Mouse (Mus musculus) stomach, embryonic 15.5 days (tissue): ENCODE results near the gene Lcn2. TPM values are rescaled to one million over a fixed set of nuclear protein-coding genes. Genes with fewer than 3 reads are reported as not detected.

Experiments
- ATAC-seq: fragments of 200-750 bp; cut with Nextera tagmentation; 2 replicates; pipeline ENCODE4 v1.8.0; 2017; ENCODE audit warnings: low read depth, moderate number of reproducible peaks, moderate TSS enrichment; ENCODE audit not compliant: insufficient read depth, low FRiP score
- H3K27ac ChIP-seq: fragments of 300-500 bp; sonication (generic); 2 replicates; pipeline ENCODE4 v1.5.1; 2015; ENCODE audit warnings: mild to moderate bottlenecking, inconsistent platforms
- H3K27me3 ChIP-seq: fragments of 300-500 bp; sonication (generic); replicated peaks from 2 replicates; pipeline ENCODE4 v1.6.1; 2015; ENCODE audit warnings: inconsistent platforms
- H3K36me3 ChIP-seq: fragments of 300-500 bp; sonication (generic); 2 replicates; pipeline ENCODE4 v1.6.1; 2015; ENCODE audit warnings: inconsistent platforms
- H3K4me1 ChIP-seq: fragments of 300-500 bp; sonication (generic); 2 replicates; pipeline ENCODE4 v1.6.1; 2015; ENCODE audit warnings: inconsistent platforms
- H3K4me2 ChIP-seq: fragments of 300-500 bp; sonication (generic); 2 replicates; pipeline ENCODE4 v1.6.1; 2015; ENCODE audit warnings: mild to moderate bottlenecking, inconsistent platforms
- H3K4me3 ChIP-seq: fragments of 300-500 bp; sonication (generic); replicated peaks from 2 replicates; pipeline ENCODE4 v1.5.1; 2015; ENCODE audit warnings: inconsistent platforms
- H3K9ac ChIP-seq: fragments of 300-500 bp; sonication (generic); 2 replicates; pipeline ENCODE4 v1.6.1; 2015; ENCODE audit warnings: inconsistent platforms
- H3K9me3 ChIP-seq: fragments of 300-500 bp; sonication (generic); 2 replicates; pipeline ENCODE4 v1.6.1; 2016; ENCODE audit warnings: inconsistent platforms
- WGBS: fragments of 180-500 bp; shearing (Covaris S2); methylation state at CpG from one replicate; pipeline ENCODE4 v1.1.7; 2015; 5-methylcytosine and 5-hydroxymethylcytosine counted together
- polyA plus RNA-seq: library from polyadenylated mRNA; unstranded; fragments of >200 nt; fragmentation: Nextera tagmentation; extraction: Ambion mirVana; gene quantifications from 2 replicates; pipeline ENCODE4 v1.2.1, GENCODE M21; 2015

Lcn2 gene
- polyA plus RNA-seq, 1 experiment from 2014 or later, result 30.7 TPM

DNA sequence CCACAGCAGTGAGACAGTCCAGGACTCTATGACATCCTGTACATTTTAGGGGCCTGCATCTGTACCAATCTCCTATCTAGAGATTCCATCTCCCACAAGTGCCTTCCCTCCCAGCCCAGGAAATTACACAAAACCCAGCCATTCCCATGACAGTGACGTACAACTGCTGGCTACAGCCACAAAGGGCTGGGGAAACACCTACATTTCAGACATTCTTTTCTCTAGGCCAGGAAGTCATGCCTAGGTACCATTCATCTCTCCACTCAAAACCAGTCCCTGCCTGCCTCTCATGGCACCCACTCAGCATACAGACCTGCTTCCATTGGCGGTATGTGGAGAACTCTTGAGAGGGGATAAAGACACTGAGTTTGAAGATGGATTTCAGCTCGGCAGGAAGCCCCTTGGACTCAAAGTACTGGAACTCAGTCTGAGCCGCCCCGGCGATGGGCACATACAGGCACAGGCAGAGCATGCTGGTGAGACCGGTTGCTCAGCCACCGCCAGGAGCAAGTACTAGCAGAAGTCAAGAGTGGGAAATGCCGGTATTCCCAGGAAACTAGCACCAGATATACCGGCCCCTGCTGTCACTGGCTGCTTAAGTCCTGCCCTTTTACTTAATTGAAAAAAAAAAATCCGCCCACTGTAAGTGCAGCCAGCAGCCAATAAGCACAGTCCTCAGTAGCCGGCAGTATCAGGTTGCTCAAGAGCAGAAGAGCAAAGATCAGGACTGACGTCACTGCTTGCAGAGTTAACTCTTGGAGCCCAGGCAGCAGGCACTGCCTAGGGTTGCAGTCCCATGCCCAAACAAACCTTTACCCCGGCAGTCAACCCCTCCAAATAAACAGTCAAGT, 35.7 kb upstream of the Lcn2 start:
- Histone ChIP-seq H3K27ac (peak overlapping the region; percentile 93), H3K4me2 (peak overlapping the region; percentile 80), H3K9ac (no peak overlapping the region), H3K36me3 (peaks cover 22% of the 10 kb centered on the region), H3K4me3 (peak overlapping the region; percentile 43), H3K9me3 (no peaks in the 10 kb centered on the region), H3K27me3 (no peaks in the 10 kb centered on the region), H3K4me1 (peaks cover 45% of the 10 kb centered on the region)
- WGBS, result 2% methylated on average over 14 of the region's 14 CpGs
- ATAC-seq, result peak; percentile 85

DNA sequence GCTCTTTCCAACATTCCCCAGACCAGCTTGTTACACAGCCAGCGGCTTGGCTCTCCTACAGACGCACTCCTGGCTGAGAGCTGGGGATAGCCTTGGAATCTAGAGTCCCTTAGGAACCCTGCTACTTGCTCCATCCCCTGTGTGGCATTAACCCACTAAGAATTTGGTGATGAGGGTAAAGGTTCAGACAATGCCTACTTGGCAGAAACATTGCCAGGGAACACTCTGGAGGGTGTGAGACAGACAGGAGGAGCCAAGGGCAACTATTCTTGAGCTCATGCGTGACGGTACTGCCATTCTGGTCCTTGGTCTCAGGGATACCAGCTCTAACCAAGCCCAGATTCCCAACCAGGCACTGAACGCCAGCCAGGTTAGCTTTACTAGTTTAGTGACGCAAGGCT, 33.8 kb upstream of the Lcn2 start:
- no peak overlapping the region for H3K4me2 ChIP-seq
- no peak overlapping the region for H3K4me3 ChIP-seq
- no peak overlapping the region for H3K27ac ChIP-seq
- peaks cover 40% of the 10 kb centered on the region for H3K36me3 ChIP-seq
- WGBS, result 95% methylated on average over 6 of the region's 6 CpGs
- no peaks in the 10 kb centered on the region for H3K9me3 ChIP-seq
- no peak for ATAC-seq
- no peak overlapping the region for H3K9ac ChIP-seq
- H3K27me3 ChIP-seq, result no peaks in the 10 kb centered on the region
- H3K4me1 ChIP-seq, result peaks cover 31% of the 10 kb centered on the region

GRCm38 (mm10) chr2:32420647-32421046, 32.6 kb upstream of the Lcn2 start:
- Histone ChIP-seq H3K4me3 (no peak overlapping the region), H3K27ac (no peak overlapping the region), H3K4me1 (peaks cover 31% of the 10 kb centered on the region), H3K9ac (no peak overlapping the region), H3K36me3 (peaks cover 50% of the 10 kb centered on the region), H3K27me3 (no peaks in the 10 kb centered on the region), H3K9me3 (no peaks in the 10 kb centered on the region), H3K4me2 (no peak overlapping the region)
- ATAC-seq, result no peak
- 83% methylated on average over 6 of the region's 6 CpGs for WGBS

- Histone ChIP-seq H3K4me2 (no peak overlapping the region), H3K4me1 (peaks cover 27% of the 10 kb centered on the region), H3K27me3 (no peaks in the 10 kb centered on the region), H3K9me3 (no peaks in the 10 kb centered on the region), H3K4me3 (no peak overlapping the region), H3K36me3 (peaks cover 55% of the 10 kb centered on the region), H3K27ac (no peak overlapping the region), H3K9ac (no peak overlapping the region)
- ATAC-seq, result no peak
- WGBS, result 87% methylated on average over 12 of the region's 12 CpGs
Observed at GRCm38 (mm10) chr2:32420066-32420608, 32.1 kb upstream of the Lcn2 start.

- Histone ChIP-seq H3K4me3 (no peak overlapping the region), H3K9me3 (no peaks in the 10 kb centered on the region), H3K4me2 (no peak overlapping the region), H3K4me1 (peaks cover 19% of the 10 kb centered on the region), H3K27me3 (no peaks in the 10 kb centered on the region), H3K27ac (no peak overlapping the region), H3K9ac (no peak overlapping the region), H3K36me3 (peaks cover 55% of the 10 kb centered on the region)
- ATAC-seq, result no peak
- WGBS, result 86% methylated on average over 3 of the region's 3 CpGs
Observed at GRCm38 (mm10) chr2:32419359-32419758, 31.3 kb upstream of the Lcn2 start.

DNA sequence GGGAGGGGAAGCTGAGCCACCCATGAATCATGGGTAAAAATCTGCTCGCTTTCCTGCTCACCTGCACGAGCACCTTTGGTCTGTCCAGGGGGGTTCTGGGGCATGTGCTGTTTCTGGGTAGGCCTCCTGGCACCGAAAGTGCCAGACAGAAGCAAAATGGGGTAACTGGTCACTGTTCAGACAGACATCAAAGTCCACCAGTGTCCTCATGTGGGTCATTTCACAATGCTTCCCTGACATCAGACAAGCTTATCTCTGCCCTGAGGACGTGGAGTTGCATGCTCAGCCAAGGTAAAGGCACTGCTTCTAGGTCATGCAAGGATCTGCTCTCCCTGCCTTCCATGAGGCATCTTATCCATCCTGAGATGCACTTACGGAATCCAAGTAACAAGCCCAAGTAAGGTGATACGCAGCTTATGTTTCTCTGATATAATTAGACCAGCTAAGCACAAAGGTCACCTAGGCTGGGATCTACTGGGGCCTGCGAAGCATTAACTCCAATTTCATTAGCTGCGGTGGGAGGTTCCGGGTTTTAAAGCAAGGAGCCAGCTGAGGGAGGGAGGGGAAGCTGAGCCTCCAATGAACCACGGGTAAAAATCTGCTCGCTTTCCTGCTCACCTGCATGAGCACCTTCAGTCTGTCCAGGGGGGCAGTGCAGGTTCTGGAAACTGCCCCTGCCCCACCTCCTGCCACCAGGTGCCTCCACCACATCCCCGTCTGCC, 30.5 kb upstream of the Lcn2 start:
- Histone ChIP-seq H3K4me2 (no peak overlapping the region), H3K4me3 (no peak overlapping the region), H3K27me3 (no peaks in the 10 kb centered on the region), H3K27ac (no peak overlapping the region), H3K9me3 (no peaks in the 10 kb centered on the region), H3K36me3 (peaks cover 58% of the 10 kb centered on the region), H3K9ac (no peak overlapping the region), H3K4me1 (peaks cover 12% of the 10 kb centered on the region)
- ATAC-seq, result no peak
- 71% methylated on average over 12 of the region's 12 CpGs for WGBS

DNA sequence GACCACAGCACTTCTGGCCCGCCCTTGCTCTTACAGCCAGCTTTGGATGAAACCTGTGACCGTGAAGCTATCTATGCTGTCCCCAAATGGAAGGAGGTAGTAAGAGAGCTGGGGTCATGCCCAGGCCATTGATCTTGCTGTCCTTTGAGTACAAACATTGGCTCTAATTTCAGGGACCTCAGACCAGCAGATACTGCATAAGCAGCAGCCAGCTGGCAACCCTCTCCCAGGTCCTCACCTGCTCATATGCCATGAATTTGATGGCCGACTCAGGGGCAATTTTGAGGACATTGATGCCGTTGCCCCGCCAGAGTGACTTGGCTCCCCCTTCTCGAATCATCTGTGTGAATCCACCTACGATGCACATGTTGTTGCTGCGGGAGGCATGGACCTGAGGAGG, 29.4 kb upstream of the Lcn2 start:
- no peak overlapping the region for H3K4me3 ChIP-seq
- peaks cover 58% of the 10 kb centered on the region for H3K36me3 ChIP-seq
- 71% methylated on average over 8 of the region's 8 CpGs for WGBS
- no peak overlapping the region for H3K9ac ChIP-seq
- no peak overlapping the region for H3K27ac ChIP-seq
- H3K9me3 ChIP-seq, result no peaks in the 10 kb centered on the region
- no peak overlapping the region for H3K4me2 ChIP-seq
- no peak for ATAC-seq
- 0 out of 2 replicates have a peak, but pooled peaks cover 1% of the 10 kb centered on the region for H3K4me1 ChIP-seq
- no peaks in the 10 kb centered on the region for H3K27me3 ChIP-seq

DNA sequence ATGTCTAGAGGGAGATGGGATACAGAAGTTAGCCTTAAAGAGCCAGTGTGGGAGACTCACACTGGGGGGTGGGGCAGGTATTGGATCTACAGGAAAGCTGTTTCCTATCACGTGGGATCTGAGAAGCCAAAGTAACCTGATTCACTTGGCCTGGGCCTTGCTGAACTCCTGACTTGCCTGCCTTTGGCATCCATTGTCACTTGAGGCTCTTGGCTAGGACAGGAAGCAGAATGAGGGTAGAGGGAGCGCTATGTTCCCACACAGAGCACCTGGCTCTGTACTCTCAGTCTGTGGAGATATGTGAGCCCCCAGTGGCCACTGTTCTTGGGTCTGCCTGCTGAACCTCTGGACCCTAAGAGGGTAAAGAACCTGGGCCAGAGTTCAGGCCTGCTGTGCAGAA, 28.5 kb upstream of the Lcn2 start:
- H3K36me3 ChIP-seq, result peaks cover 58% of the 10 kb centered on the region
- H3K4me1 ChIP-seq, result no peaks in the 10 kb centered on the region
- no peaks in the 10 kb centered on the region for H3K27me3 ChIP-seq
- ATAC-seq, result no peak; the same call in 1 of the 2 replicates
- H3K4me3 ChIP-seq, result no peak overlapping the region
- WGBS, result 86% methylated on average over 2 of the region's 2 CpGs
- H3K9me3 ChIP-seq, result no peaks in the 10 kb centered on the region
- H3K27ac ChIP-seq, result no peak overlapping the region
- no peak overlapping the region for H3K4me2 ChIP-seq
- no peak overlapping the region for H3K9ac ChIP-seq

- Histone ChIP-seq H3K4me2 (no peak overlapping the region), H3K36me3 (peaks cover 53% of the 10 kb centered on the region)
- whole genome bisulfite sequencing, result 93% methylated on average over 12 of the region's 12 CpGs
Observed at GRCm38 (mm10) chr2:32415801-32416200, 27.7 kb upstream of the Lcn2 start.

DNA sequence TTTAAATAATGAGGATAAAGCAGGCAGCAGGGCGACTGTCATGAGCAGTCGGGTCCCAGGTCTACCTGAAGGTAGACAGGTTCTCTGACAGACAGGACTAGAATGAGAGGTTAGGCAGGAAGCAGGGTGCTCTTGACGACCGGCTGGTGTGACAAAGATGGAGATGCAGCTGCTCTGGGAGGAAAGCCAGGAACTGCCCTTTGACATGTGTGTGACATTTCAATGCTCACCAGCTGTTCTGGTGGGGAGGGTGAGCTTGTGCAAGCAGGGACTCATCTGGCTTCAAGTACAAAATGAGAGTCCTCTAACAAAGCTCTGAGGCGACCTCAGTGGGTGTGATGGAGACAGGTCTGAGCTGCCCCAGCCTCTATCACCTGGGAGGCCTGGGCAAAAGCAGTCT, 25.9 kb upstream of the Lcn2 start:
- H3K36me3 ChIP-seq, result peaks cover 38% of the 10 kb centered on the region
- 42% methylated on average over 5 of the region's 5 CpGs for WGBS

More at GRCm38 (mm10) chr2:32415801-32416200, 27.7 kb upstream of the Lcn2 start:
- Histone ChIP-seq H3K27me3 (no peaks in the 10 kb centered on the region), H3K27ac (no peak overlapping the region), H3K9me3 (no peaks in the 10 kb centered on the region), H3K4me1 (no peaks in the 10 kb centered on the region), H3K4me3 (no peak overlapping the region), H3K9ac (no peak overlapping the region)
- no peak for ATAC-seq

DNA sequence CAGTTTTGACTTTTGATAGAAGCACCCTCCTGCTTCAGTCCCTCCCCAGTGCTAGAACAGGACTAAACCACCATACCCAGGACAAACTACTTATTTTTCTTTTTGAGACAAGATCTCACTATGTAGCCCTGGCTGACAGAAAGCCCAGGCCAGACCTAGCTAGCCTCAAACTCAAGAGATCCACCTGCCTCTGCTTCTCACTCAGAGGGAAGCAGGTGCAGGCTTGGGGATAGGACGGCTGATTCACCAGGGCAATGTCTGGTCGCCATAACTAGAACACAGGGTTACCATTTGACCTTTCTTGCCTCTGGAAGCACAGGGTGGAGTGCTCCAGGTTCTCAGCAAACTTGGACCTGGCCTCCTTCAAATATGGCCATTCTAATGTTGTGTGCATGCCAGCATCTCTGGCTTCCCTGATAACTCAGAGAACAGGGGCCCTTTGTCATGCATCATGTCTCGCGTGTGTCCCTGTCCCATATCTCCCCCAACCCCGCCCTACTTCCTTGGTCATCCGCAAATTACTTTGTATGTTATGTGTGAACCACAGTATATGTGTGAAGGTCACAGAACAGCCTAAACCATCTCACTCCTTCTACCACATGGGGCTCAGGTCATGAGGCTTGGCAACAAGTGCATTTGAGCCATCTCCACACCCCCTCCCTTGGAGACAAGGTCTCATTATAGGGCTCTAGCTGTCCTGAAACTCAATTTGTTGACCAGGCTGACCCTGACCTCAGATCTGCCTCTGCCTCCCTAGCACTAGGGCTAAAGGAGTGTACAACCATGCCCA, 24.9 kb upstream of the Lcn2 start:
- no peak for ATAC-seq
- Histone ChIP-seq H3K27ac (no peak overlapping the region), H3K36me3 (peaks cover 28% of the 10 kb centered on the region), H3K27me3 (no peaks in the 10 kb centered on the region), H3K4me1 (peaks cover 3% of the 10 kb centered on the region; the same call in 1 of the 2 replicates), H3K9me3 (no peaks in the 10 kb centered on the region), H3K9ac (no peak overlapping the region), H3K4me3 (no peak overlapping the region), H3K4me2 (no peak overlapping the region)
- WGBS, result 81% methylated on average over 6 of the region's 6 CpGs

More for the DNA sequence above, 25.9 kb upstream of the Lcn2 start:
- no peak overlapping the region for H3K4me2 ChIP-seq
- no peak overlapping the region for H3K4me3 ChIP-seq
- H3K4me1 ChIP-seq, result peaks cover under 1% of the 10 kb centered on the region; the same call in 1 of the 2 replicates
- ATAC-seq, result no peak
- no peak overlapping the region for H3K9ac ChIP-seq
- H3K9me3 ChIP-seq, result no peaks in the 10 kb centered on the region
- no peak overlapping the region for H3K27ac ChIP-seq
- H3K27me3 ChIP-seq, result no peaks in the 10 kb centered on the region
